ENCODE assay signal across 18 mouse cellular contexts in genomic region chr11:61126606-61127355, GRCm38 (mm10). TPM values are rescaled to one million over a fixed set of nuclear protein-coding genes. Genes with fewer than 3 reads are reported as not detected.
DNase-seq lines count a peak whose midpoint lies in the region; ATAC-seq lines count a peak whose summit lies in the region.
"Had no signal": no experiment of that assay in that cellular context is flagged by ENCODE, and none has a peak within 500 bp of the region (broad histone marks: within the 10 kb centered on the region; RNA-seq: fewer than 3 reads in every experiment).

TSS of gene Tnfrsf13b (plus strand) at chr11:61126755.

- peak; percentile 53 to 56 for DNase-seq in spleen, adult 18-20 months
- no peak for DNase-seq in spleen, postnatal 14 days (ENCODE audit: low spot score in 2 of 2)
- DNase-seq in large intestine, adult 2 months (ENCODE audit: low read depth, low spot score) = no peak
- peak; percentile 76 to 78 for DNase-seq in spleen, postnatal 36 days (ENCODE audit: low spot score in 2 of 2)
- DNase-seq in c-Kit-positive CD71-positive TER-119-positive erythroid progenitor cells, embryonic 14.5 days (ENCODE audit: low spot score) = no peak
- no peak for DNase-seq in left cerebral cortex, postnatal 36 days (ENCODE audit: low spot score in 2 of 2)
- DNase-seq: cerebellum, postnatal 14 days; heart, postnatal 36 days; kidney, adult 2 months; kidney, postnatal 25 days; layer of hippocampus, adult 9-11 months; liver, postnatal 0 days; right cerebral cortex, postnatal 25 days; thymus, postnatal 4 days had no signal

- intact Hi-C loops in left cerebral cortex, postnatal 36 days (cut with DNase I) = no loop called here

- ATAC-seq in activated CD4-positive, CD25-positive, alpha-beta regulatory T cell, adult 4 months = no peak
- no peak for ATAC-seq in megakaryocyte-erythroid progenitor cell, adult 5-6 weeks (replicated peaks; ENCODE audit: low FRiP score, low TSS enrichment, poor library complexity, severe bottlenecking)
- ATAC-seq: forebrain, embryonic 14.5 days; hindbrain, embryonic 16.5 days; liver, postnatal 0 days had no signal

- 77% methylated on average over 23 of the region's 23 CpGs for WGBS in large intestine, adult 2 months

RNA-seq across cellular contexts. Expression of gene Tnfrsf13b, which starts in this region (rescaled TPM):
- 10 to 100 TPM; 59.6 to 72.1 TPM for polyA plus RNA-seq in activated CD4-positive, CD25-positive, alpha-beta regulatory T cell, adult 4 months (2017; shearing (Covaris generic))
- polyA plus RNA-seq in large intestine, adult 2 months (2012; rRNA removed) = 12.8 and 26.9 TPM in 2 replicates
- 1 to 10 TPM in 1 of 2 experiments, under 1 TPM in 1; 0.96 to 1.9 TPM for total RNA-seq in left cerebral cortex, postnatal 36 days (2021)
- total RNA-seq in megakaryocyte-erythroid progenitor cell, adult 5-6 weeks (2014; fragmentation: Nextera tagmentation) = 2.3 TPM in 2 replicates
- total RNA-seq in megakaryocyte-erythroid progenitor cell, adult 5-6 weeks (2017) = 12.5 and 15.5 TPM in 2 replicates

Comparison
In these comparisons a context has a peak if more than half of its experiments do, and no peak if none do; other contexts are left out.
1. DNase-seq: peak in spleen, adult 18-20 months (2 of 2) and spleen, postnatal 36 days (2 of 2); none in spleen, postnatal 14 days (0 of 2), large intestine, adult 2 months (single experiment), c-Kit-positive CD71-positive TER-119-positive erythroid progenitor cells, embryonic 14.5 days (single experiment) and left cerebral cortex, postnatal 36 days (0 of 2).